Mouse (Mus musculus): ENCODE measurements at regions not wholly inside any gene's neighbourhood (a gene's known extent, or its start where the extent isn't known, plus 50 kb on each side); places are given as distances from the start of the nearest gene placed in this dataset.

DNA sequence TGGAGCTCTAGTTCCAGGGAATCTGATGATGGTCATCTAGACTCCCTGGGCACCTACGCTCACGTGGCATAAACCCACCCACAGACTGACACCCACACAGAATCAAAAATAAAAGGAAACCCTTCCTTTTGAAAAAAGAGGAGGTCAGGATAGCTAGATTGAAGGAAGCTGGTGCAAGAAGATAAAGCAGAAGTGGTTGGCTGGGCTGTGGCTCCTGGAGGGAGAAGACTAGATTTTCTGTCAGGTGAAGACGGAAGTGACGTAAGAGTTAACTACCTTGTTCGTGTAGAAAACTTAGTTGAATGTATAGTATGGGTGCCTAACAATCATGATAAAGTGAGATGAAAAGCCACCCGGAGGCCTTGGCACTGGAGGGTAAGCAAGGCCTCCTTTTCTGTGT lies 95.1 kb downstream of the Stk35 start:
- Histone ChIP-seq H3K27ac (replicated peaks) (no peak overlapping the region), H3K4me1 (replicated peaks; ENCODE audit: control insufficient read depth, insufficient read depth) (no peaks in the 10 kb centered on the region), H3K36me3 (ENCODE audit: control insufficient read depth, insufficient read depth, low read length) (no peaks in the 10 kb centered on the region), H3K4me3 (ENCODE audit: low read depth, low read length) (no peak overlapping the region), H3K9me3 (ENCODE audit: control insufficient read depth, low read length) (no peaks in the 10 kb centered on the region), H3K27me3 (ENCODE audit: control insufficient read depth, insufficient read depth, low read length) (no peaks in the 10 kb centered on the region), H3K9ac (ENCODE audit: low read length) (no peak overlapping the region), H3K4me2 (replicated peaks; ENCODE audit: low read depth) (no peak overlapping the region)
- ATAC-seq (ENCODE audit: low FRiP score, low TSS enrichment) (no peak), DNase-seq (ENCODE audit: low spot score) (no peak)
- TF ChIP-seq CTCF (IDR thresholded peaks at IDR 0.05; ENCODE audit: low read depth) (no peak), EP300 (optimal IDR thresholded peaks at IDR 0.05) (no peak)
- WGBS = 81% methylated on average over 6 of the region's 6 CpGs

DNA sequence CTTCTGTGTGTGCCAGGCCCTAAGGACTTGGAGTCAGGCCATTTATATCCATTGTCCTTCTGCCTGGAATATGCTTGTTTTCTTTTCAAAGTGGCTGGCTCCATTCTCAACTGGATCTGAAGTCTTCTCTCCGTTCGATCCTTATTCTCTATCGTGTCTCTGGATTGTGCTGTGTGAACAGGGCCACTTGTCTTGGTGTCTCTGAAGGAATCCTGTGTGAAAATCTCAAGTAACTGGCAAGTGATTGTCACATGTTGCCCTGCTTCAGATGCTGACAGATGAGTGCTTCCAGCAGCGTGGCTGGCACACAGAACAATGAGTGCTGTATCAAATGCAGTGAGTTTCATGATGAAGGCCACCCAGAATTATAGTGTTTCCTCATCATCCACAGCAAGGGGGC lies 96.4 kb downstream of the Stk35 start:
- WGBS = 78% methylated on average over 4 of the region's 4 CpGs
- no peak for TF ChIP-seq EP300 (optimal IDR thresholded peaks at IDR 0.05)
- Histone ChIP-seq H3K27ac (replicated peaks) (no peak overlapping the region), H3K4me3 (ENCODE audit: low read depth, low read length) (no peak overlapping the region), H3K9ac (ENCODE audit: low read length) (no peak overlapping the region), H3K9me3 (ENCODE audit: control insufficient read depth, low read length) (no peaks in the 10 kb centered on the region), H3K27me3 (ENCODE audit: control insufficient read depth, insufficient read depth, low read length) (no peaks in the 10 kb centered on the region), H3K4me2 (replicated peaks; ENCODE audit: low read depth) (no peak overlapping the region), H3K36me3 (ENCODE audit: control insufficient read depth, insufficient read depth, low read length) (no peaks in the 10 kb centered on the region), H3K4me1 (replicated peaks; ENCODE audit: control insufficient read depth, insufficient read depth) (no peaks in the 10 kb centered on the region)
- no peak for DNase-seq (ENCODE audit: low spot score)
- ATAC-seq (ENCODE audit: low FRiP score, low TSS enrichment) = no peak

DNA sequence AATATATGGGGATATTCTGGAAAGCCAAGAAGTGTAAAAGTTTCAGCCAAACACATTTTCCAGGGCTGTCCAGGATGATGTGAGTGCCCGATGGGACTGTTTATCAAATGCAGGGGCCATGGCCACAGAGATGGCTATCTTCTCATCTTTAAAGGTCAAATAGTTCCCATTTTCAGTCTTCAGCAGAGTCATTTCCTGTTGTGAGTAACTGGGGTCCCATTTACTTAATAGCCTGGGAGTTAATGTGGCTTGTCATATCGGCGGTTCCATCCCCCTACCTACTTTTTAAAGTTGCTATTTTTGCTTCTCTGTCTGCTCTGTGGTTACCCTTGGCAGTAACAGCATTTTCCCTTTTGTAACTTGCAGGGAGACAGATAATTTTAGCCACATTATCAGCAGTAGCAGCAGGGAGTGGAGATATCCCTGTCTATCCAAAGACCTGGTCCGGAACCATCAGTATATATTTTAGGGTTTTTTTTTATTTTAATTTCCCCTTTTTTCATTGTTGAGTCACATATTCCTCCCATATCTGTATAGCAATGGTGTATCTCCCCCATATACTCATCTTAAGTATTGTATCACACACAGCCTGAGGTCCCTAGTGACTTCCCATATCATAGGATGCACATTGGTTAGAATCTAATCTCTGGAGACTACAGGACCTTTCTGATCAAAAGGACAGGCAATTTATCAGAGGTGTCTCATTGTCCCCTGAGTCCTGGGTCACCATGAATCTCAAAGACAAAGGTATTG lies 103.2 kb downstream of the Stk35 start:
- Histone ChIP-seq H3K36me3 (ENCODE audit: control insufficient read depth, insufficient read depth, low read length) (no peaks in the 10 kb centered on the region), H3K27me3 (ENCODE audit: control insufficient read depth, insufficient read depth, low read length) (no peaks in the 10 kb centered on the region), H3K27ac (replicated peaks) (no peak overlapping the region), H3K9me3 (ENCODE audit: control insufficient read depth, low read length) (no peaks in the 10 kb centered on the region), H3K9ac (ENCODE audit: low read length) (no peak overlapping the region), H3K4me1 (replicated peaks; ENCODE audit: control insufficient read depth, insufficient read depth) (no peaks in the 10 kb centered on the region), H3K4me3 (ENCODE audit: low read depth, low read length) (no peak overlapping the region), H3K4me2 (replicated peaks; ENCODE audit: low read depth) (no peak overlapping the region)
- no peak for TF ChIP-seq EP300 (optimal IDR thresholded peaks at IDR 0.05)
- TF ChIP-seq CTCF (IDR thresholded peaks at IDR 0.05; ENCODE audit: low read depth) = no peak
- DNase-seq (ENCODE audit: low spot score) (no peak), ATAC-seq (ENCODE audit: low FRiP score, low TSS enrichment) (no peak)
- WGBS = 44% methylated on average over 4 of the region's 4 CpGs

DNA sequence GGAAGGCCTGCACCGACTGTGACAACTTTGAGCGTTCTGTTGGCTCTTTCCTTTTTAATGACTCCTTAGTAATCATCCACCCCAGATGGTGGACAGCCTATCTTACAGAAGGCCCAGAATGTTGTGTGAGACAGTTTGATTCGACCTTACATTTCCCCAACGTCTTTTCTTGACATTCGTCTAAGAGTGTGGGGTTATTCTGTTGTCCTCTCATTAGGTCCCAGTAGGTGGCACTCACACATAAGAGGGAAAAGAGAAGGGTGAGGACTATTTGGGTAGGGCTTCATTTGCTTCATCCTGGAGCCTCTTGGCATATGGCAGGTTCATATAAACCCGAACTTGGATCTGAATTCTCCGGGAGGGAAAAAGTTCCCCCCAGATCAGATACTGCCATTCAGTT lies 104.4 kb downstream of the Stk35 start:
- no peak for DNase-seq (ENCODE audit: low spot score)
- 39% methylated on average over 7 of the region's 7 CpGs for WGBS
- no peak for ATAC-seq (ENCODE audit: low FRiP score, low TSS enrichment)
- Histone ChIP-seq H3K4me2 (replicated peaks; ENCODE audit: low read depth) (no peak overlapping the region), H3K27ac (replicated peaks) (no peak overlapping the region), H3K4me3 (ENCODE audit: low read depth, low read length) (no peak overlapping the region), H3K27me3 (ENCODE audit: control insufficient read depth, insufficient read depth, low read length) (no peaks in the 10 kb centered on the region), H3K9ac (ENCODE audit: low read length) (no peak overlapping the region), H3K9me3 (ENCODE audit: control insufficient read depth, low read length) (no peaks in the 10 kb centered on the region), H3K36me3 (ENCODE audit: control insufficient read depth, insufficient read depth, low read length) (no peaks in the 10 kb centered on the region), H3K4me1 (replicated peaks; ENCODE audit: control insufficient read depth, insufficient read depth) (0 out of 2 replicates have a peak, but pooled peaks cover 2% of the 10 kb centered on the region)
- TF ChIP-seq CTCF (IDR thresholded peaks at IDR 0.05; ENCODE audit: low read depth) = peak; percentile 88
- TF ChIP-seq EP300 (optimal IDR thresholded peaks at IDR 0.05) = no peak

GRCm38 (mm10) chr2:129908701-129909425 lies 103.3 kb upstream of the Tgm3 start:
- 0 out of 2 replicates have a peak overlapping the region, but pooled peaks have one; percentile 17 for H3K4me3 ChIP-seq (ENCODE audit: low read depth, low read length)
- H3K27ac ChIP-seq (replicated peaks) = no peak overlapping the region
- 0 out of 2 replicates have a peak, but pooled peaks cover 2% of the 10 kb centered on the region for H3K4me1 ChIP-seq (replicated peaks; ENCODE audit: control insufficient read depth, insufficient read depth)
- no peaks in the 10 kb centered on the region for H3K9me3 ChIP-seq (ENCODE audit: control insufficient read depth, low read length)
- no peaks in the 10 kb centered on the region for H3K27me3 ChIP-seq (ENCODE audit: control insufficient read depth, insufficient read depth, low read length)
- no peak overlapping the region for H3K9ac ChIP-seq (ENCODE audit: low read length)
- no peak for TF ChIP-seq EP300 (optimal IDR thresholded peaks at IDR 0.05)
- TF ChIP-seq CTCF (IDR thresholded peaks at IDR 0.05; ENCODE audit: low read depth) = no peak
- H3K4me2 ChIP-seq (replicated peaks; ENCODE audit: low read depth) = peak overlapping the region; percentile 40
- 4% methylated on average over 28 of the region's 28 CpGs for WGBS
- H3K36me3 ChIP-seq (ENCODE audit: control insufficient read depth, insufficient read depth, low read length) = no peaks in the 10 kb centered on the region
- DNase-seq (ENCODE audit: low spot score) (no peak), ATAC-seq (ENCODE audit: low FRiP score, low TSS enrichment) (0 out of 2 replicates have a peak, but pooled peaks have one; percentile 35)
